Mouse (Mus musculus) heart, postnatal 0 days (tissue): ENCODE results near the gene Pcnx4.

Experiments used
- CTCF ChIP-seq: IDR thresholded peaks from 2 replicates; pipeline ENCODE4 v1.5.1; 2016; ENCODE audit warnings: antibody characterized with exemption, control low read depth, low read depth
- EP300 ChIP-seq: IDR thresholded peaks from 2 replicates; pipeline ENCODE4 v1.6.1; 2016; ENCODE audit warnings: antibody characterized with exemption, low read depth

DNA sequence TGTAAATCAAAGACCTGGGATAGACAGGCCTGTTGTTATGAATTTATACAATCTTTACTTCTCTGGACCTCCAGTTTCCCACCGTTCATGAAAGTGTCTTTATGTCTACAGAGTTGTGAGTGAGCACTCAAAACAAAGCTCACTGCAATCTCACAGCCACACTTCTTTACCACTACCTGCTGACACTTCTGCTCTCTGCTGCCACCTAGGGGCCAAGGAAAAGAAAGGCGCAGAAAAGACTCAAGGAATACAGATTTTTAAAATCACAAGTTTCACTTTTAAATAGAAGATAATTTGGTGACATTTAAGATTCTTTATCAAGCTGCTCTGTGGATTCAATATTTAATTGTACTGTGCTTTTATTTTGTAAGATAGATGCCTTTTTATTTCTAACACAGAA lies 15.5 kb upstream of the Pcnx4 start:
- TF ChIP-seq CTCF = peak; percentile 89
- no peak for TF ChIP-seq EP300
